Mouse (Mus musculus) WW6 (cell line): ENCODE data around the gene Chat.
"Not testable (repeated sequence)": the region's sequence is repeated elsewhere in the genome, so short reads cannot be mapped to it uniquely, and the experiment has no call there.

Experiments
- DNase-seq: peaks from one replicate; pipeline ENCODE4 v3.0.0-alpha.2; 2013; ENCODE audit warnings: low read depth, low spot score

Chat gene

DNA sequence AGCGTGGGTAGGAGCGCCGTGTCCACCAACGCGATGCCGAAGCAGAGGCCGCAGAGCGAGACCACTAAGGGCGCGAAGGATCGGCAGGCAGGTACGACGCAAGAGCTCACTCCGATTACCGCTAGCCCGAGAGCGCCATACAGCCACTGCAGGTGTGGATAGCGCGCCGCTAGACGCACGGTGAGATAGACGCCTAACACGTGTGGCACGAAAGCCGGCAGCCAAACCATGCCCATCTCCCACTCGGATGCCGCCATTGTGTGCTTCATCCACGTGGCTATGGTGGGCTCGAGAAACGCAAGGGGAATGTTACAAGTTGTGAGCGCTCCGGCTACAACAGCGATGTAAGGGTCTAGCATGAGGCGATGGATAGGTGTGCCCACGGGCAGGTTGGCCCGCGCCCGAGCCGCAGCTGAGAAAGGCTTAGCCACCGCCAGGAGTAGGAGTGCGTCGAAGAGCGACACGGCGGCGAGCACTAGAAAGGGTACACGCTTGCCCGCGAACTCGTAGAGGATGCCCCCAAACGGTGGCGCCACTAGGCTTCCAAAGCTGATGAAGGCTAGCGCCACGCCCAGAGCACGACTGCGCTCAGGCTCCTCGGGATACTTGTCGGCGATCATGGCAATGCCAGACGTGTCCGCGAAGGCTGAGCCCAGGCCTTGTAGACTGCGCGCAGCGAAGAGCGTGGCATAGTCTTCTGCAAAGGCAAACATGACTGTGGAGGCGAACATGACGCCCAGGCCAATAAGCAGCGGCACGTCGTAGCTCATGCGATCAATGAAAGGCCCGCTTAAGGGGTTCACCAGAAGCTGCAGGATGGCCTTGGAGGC, 2.4 kb downstream of the Chat start:
- no peak for DNase-seq

DNA sequence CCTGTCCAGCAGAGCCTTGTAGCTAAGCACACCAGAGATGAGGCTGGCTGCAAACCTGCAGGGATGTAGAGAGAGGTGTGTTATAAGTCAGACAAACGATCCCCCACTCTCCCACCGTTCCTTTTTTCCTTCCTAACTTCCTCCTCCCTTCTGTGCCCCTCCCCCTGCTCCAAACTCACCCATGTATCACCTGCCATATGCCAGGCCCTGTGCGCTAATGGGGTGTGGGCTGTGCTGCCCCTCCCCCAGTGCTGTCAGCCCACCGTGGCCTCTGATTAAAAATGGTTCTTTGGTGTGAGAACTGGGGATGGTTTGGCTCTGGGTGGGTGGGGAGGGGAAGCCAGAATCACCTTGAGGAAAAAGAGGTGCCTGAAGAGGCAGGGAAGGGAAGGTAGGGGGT, 13.2 kb downstream of the Chat start:
- DNase-seq: no peak

DNA sequence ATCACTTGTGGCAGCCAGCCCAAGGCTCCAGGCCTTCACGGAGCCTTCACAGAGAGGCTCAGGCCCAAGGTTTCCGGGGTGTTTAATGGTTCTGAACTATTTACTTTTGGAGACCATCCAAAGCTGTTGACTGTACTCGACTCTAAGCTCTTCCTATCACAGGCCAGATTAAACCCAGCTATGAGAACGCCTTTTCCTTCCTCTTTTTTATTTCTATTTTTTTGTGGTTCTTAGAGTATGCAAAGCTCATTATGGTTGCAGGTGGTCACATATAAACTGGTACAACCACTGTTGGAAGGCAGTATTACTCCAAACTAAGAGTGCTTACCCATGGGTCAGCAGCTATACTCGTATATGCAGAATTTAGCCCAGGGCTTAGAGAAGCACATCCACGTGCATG, 18.8 kb downstream of the Chat start:
- DNase-seq: no peak

DNA sequence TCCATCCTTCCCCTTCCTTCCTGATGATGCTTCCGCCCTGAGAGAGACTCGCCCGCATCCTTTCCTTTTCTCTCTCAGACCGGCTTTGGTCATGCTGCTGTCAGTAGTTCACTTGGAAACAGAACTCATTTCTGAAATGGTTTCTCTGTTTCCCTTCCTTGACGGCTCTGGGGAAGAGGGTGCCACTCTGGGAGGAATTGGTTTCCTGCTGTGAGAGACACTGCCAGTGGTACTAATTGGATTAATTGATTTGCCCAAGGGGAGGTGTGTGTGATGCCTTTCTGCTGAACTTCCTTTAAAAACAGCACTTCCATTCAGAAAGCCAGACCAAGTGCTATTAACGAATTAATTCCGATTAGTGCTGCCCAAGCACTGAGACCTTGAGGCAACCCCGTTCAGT, 22.3 kb downstream of the Chat start:
- DNase-seq: no peak

DNA sequence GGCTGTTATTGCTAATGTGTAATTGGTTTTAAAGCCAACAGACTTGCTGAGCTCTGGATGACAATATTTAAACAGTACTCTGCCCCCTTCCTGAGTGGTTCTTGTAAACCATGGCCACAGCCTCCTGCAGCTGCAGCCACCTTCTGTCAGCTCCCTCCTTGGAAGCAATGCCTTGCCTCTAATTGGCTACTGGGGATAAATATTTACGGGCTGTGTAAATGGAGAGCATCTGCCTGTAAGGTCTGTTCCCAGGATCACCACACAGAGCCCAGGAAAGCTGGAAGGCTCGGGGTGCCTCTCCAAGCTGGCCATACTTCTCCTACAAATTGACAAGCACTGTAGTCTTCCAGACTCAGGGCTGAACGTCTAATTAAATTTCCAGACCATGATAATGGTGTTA, 26.0 kb downstream of the Chat start:
- DNase-seq: no peak

DNA sequence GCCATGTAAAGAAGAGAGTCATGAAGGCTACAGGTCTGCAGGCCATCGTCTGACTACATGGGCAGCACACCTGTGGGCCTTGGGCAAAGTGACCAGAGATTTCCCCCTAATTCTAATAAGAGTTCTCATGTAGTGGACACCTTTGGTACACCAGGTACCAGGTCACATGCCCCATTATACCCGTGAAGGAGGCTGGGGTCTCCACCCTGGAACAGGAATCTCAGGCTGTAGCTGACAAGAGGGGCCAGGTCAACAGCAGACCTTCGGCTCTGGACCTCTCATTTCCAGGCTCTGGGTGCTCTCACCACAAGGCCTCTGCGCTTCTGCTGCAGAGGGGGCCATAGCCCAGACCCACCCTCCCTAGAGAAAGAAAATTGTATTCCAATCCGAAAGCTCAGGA, 26.5 kb downstream of the Chat start:
- no peak for DNase-seq

DNA sequence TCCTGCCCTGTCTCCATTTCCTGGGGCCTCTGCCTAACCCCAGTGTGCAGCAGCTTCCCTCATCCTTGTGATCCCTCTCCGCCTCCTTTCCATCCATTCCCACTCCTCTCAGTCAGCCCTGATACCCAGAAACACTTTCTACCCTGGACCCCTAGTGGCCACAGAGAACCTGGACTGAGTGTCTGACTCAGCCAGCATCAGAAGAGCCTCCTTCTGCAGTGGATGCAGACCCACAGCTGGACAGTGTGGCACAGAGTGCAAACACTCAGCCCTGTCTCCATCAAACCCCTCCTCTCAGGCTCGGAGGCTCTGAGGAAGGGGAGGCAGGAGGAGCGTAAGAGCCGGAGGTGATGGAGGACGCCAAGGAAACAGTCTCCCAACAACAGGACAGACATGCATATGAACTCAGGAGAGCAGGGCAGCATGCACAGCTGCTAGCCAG, 28.4 kb downstream of the Chat start:
- peak; percentile 14 for DNase-seq

DNA sequence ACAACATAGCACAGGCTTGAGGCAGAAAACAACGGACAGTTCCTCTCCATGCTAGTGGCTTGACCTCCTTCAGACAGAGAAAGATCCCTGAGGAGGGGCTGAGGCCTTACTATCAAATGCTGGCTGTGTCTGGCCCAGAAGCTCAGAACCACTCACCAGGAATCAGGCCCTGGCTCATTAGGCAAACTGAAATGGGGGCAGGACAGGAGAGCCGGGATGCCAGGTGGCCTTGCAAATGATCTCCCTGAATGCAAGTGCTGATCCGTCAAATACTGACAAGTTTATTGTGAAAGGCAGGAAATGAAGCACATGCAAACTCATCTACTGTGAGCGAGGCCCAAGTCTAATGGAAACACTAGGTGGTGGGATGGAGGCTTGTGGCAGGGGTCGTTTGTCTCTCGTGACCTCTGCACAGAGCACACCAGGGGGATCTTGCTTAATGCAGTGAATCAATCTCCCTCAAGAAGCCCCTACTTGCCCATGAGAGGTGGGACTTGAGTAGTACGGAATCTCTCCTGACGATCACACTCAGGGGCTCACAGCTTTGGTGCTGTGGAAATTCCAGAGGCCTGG, 36.7 kb downstream of the Chat start:
- DNase-seq: no peak

DNA sequence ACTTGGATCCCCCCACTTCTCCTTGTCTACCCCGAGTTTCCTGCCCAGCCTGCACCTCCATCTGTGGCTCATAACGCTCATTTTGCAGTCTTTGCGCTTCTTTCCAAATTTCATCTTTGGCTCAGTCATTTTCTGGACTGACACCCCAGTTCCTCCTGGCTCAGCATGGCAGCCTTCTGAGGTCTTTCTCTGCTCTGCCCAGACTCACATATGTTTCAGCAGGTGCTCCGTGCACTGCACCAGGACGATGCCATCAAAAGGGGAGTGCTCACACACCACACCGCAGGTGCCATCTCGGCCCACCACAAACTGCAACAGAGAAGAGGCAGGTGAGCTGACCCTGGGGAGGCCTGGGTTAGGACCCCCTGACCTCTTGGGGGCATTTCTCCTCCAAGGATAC, 41.8 kb downstream of the Chat start:
- no peak for DNase-seq

DNA sequence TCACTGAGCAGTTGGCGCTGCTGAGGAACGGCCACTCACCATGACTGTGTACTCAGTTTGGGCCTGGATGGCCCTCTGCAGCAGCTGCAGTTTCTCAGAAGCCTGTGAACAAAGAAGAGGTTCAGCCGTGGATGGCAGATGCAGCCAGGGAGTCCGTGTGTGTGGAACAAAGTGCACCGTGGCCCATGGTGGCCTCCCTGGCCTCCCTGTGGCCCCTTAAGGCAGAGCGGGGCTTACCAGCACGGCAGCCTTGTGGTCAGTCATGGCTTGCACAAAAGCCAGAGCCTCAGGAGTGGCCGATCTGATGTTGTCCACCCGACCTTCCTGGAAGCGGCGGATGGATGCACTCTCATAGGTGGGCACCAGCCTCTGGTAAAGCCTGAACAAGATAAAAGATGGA, 47.0 kb downstream of the Chat start:
- DNase-seq: no peak

DNA sequence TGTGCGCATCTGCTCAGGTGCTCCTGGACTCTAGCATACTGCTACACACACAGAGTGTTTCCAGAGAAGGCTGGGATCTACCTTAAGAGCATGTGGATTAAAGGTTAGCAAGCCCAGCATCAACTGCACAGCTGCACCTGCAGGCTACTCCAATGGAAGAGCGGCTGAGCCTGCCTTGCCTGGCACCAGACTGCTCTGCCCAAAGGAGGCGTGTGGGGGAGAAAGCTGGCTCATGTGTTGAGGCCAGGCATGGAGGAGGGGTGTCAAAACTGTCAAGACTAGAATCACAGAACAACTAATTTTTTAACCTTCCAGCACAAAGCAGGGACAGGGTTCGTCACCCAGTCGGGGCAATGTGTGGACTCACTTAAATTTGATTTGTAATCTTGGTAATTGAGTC, 53.7 kb downstream of the Chat start:
- no peak for DNase-seq

DNA sequence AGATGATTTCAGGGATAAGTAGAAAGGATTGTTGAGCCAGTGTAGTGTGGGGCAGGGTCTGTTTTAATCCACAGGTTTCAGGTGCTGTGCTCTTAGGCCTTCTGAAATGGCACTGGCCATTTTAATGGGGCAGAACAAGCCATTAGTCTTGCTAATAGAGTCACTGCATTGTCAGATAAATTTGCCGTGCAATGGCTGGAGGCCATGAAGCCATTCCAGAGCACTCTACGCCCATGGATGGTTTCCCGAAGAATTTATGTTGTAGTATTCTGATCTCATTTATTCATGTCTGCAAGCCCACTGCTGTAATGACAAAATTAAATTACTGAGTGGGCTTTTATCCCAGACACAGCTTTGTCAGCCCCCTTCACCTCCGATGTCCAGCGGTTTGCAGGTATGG, 55.7 kb downstream of the Chat start:
- DNase-seq: no peak

DNA sequence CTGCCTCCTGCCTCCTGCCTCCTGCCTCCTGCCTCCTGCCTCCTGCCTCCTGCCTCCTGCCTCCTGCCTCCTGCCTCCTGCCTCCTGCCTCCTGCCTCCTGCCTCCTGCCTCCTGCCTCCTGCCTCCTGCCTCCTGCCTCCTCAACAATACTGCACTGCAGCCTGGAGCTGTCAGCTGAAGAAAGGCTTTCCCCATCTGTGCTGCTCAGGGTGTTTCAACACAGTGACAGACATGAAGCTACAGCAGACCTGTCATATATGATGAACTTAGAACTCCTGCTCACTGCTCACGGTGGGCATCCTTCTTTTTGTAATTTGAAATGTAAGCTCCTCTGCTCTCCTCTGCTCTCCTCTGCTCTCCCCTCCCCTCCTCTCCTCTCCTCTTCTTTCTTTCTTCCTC, 60.4 kb downstream of the Chat start:
- not testable (repeated sequence) for DNase-seq

DNA sequence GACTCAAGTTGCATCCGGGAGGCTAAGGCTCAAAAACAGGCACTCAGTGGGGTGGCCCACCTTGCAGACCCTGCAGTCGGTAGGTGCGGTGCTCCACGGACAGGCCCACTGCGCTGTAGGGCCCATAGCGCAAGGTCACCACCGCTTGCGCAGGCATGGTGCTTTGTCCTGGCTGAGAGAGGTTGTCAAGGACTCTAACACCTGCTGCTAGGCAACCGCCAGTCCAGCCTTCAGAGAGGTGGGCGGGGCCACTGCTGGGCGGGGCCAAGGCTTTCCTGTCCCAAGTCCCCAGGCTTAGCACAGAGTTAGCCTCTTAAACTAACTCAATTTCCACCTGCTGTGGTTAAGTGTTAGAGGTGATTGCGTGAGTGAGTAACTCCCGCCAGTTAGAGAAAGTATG, 77.6 kb downstream of the Chat start, which contains the start of gene 1700024G13Rik:
Gene 1700024G13Rik (minus strand): TSS at position 196 of the 400 bp plus-strand sequence.
- peak; percentile 61 for DNase-seq

DNA sequence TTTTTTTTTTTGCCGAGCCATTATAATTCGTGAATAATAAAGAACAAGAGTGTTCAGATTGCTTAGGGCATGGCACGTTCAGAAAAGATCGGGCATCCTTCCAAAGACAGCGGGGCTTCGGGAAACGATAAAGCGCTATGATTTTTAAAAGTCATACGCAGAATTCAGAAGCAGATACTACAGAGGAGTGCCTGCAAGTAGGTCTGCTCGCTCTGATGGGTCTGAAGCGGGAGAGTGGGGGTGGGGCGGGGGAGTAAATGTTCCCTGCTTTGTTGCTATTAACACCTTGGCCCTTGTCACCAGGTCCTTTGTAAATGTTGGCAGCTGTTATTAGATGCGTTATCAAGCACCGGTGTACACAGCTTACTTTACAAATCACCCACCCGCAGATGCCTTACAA, 84.2 kb downstream of the Chat start:
- no peak for DNase-seq

DNA sequence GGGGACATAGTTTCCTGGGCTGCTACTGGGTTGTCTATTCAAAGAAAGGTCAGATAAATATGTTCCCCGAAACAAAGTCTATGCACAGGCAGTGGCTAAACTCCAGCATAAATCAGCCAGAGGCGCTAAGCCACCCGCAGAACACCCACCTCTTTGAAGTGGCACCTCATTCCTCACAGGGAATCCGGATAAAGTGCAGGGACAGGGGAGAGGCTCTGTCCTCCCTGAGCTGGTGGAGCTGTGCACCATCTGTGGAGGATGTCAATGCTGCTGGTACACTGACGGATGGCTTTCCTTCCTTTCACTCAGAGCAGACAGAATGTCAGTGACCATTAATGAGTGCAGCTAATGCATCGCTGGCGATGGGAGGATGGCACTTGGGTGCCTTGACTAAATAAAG, 84.7 kb downstream of the Chat start:
- DNase-seq: no peak

DNA sequence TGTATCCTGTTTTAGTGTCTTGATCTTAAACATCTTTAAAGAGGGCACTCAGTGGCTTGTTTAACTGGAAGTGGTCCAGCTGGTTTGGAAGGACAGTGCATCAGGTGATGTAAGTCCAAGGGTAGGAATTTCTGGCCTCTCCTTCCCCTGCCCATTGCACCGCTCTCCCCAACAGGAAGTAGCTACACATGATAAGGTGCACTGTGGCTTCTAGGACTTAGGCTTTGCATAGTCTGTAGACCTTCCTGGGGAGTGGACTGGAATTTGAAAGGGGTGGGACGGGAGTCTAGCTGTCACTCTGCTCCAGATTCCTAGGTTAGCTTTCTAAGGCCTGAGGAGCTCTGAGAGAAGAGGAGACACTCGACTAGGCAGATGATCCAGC, 85.7 kb downstream of the Chat start:
- no peak for DNase-seq

DNA sequence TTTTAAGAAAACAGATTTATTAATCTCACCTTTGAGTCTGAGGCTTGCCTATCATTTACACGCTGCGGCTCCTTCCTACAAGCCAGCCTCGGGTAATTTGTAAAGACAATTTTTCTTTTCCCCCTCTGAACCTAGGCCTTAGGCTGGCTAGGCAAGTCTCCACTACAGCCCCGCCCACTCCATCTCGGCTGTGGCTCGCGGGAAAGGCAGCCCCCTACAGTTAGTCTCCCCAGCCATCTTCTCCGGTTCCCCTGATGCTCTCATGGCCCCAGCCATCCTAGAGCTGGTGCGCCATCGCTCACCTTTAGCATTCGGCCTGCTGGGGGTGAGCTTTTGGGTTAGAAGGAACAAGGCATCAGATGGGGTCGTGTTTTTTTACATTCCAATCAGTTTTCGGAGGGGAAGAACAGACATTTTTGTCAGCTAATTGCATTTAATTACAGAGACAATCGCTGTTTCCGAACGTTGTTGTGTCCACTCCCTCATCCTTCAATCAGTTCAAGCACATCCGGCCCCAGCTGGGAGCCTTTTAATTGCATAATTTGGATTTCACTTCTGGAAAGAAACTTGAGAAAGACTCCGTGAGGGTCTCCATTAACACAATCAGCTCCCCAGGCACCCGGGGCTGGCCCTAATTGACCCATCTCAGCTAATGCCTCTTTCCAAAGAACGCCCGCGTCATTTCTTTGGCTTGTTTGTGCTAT, 86.2 kb downstream of the Chat start:
- DNase-seq: no peak

DNA sequence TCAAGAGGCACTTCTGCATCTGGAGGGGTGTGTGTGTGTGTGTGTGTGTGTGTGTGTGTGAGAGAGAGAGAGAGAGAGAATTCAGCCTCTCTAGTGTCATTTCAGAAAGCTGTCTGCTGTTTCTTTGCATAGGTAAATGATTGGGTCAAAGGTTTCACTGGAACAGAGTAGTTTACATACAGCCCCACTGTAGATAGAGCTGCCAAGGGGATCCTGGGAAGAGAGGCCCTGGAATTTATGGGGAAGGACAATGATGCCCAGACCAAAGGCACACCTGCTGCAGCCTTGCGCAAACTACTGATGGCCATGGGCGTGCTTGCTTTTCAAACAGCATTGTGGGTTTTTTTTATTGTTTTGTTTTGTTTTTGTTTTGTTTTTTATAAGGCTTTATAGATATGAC, 93.3 kb downstream of the Chat start:
- DNase-seq: no peak

DNA sequence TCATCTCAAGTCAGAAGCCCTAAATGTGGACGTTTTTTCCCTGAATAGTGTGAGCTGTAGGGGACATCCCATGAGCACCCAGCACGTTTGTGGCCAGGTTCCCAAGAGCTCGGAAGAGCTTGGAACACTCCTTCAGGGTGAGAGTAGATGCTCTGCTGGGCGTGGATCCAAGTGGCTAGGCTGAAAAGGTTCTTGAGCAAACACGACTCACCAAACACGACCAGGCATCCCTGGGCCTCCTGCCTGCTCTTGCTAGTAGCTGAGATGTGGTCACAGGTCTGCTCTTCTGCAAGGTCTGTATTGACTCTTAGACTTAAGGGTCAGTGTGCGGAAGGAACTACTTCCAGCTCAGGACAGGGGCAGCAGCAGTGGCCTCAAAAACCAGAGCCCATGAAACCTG, 96.0 kb downstream of the Chat start:
- no peak for DNase-seq

DNA sequence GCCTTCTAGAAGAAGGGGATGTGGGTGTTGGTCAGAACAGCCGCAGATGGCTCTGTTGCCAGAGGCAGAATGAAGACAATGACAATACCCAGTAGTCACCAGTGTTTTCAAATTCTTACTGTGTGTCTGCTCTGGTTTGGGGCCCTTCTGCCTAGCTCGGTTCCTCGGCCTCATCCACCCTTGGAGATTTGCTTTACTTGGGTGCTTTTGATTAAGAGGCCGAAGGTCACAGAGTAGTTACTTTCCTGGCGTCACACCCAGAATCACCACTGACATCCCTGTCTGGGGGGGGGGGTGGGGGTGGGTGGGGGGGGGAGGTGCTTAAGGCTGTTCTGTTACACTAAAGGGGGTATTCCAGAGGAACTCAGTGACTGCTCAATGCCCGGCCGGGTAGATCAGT, 101.4 kb downstream of the Chat start:
- DNase-seq: no peak
